Mouse (Mus musculus) intestine, postnatal 0 days (tissue): ENCODE measurements around the gene Fam57b. TPM values are rescaled to one million over a fixed set of nuclear protein-coding genes. Genes with fewer than 3 reads are reported as not detected.

Experiments
- ATAC-seq: fragments of 200-750 bp; cut with Nextera tagmentation; 2 replicates; pipeline ENCODE4 v1.8.0; 2017; ENCODE audit warnings: mild to moderate bottlenecking, moderate TSS enrichment, moderate library complexity
- H3K27ac ChIP-seq: fragments of 300-500 bp; sonication (generic); 2 replicates; pipeline ENCODE4 v1.5.1; 2014; ENCODE audit warnings: mild to moderate bottlenecking, low read depth, low read length, moderate library complexity
- H3K27me3 ChIP-seq: fragments of 300-500 bp; sonication (generic); replicated peaks from 2 replicates; pipeline ENCODE4 v1.6.1; 2014; ENCODE audit warnings: low read length, mixed read lengths; ENCODE audit not compliant: control insufficient read depth, insufficient read depth
- H3K36me3 ChIP-seq: fragments of 300-500 bp; sonication (generic); 2 replicates; pipeline ENCODE4 v1.6.1; 2014; ENCODE audit warnings: mild to moderate bottlenecking, moderate library complexity; ENCODE audit not compliant: control insufficient read depth, insufficient read depth
- H3K4me1 ChIP-seq: fragments of 300-500 bp; sonication (generic); replicated peaks from 2 replicates; pipeline ENCODE4 v1.6.1; 2014; ENCODE audit warnings: antibody characterized with exemption, low read length, mixed read lengths; ENCODE audit not compliant: control insufficient read depth, insufficient read depth
- H3K4me2 ChIP-seq: fragments of 300-500 bp; sonication (generic); replicated peaks from 2 replicates; pipeline ENCODE4 v1.6.1; 2014; ENCODE audit warnings: low read depth, mild to moderate bottlenecking, moderate library complexity
- H3K4me3 ChIP-seq: fragments of 300-500 bp; sonication (generic); 2 replicates; pipeline ENCODE4 v1.5.1; 2014; ENCODE audit warnings: low read depth, low read length
- H3K9ac ChIP-seq: fragments of 300-500 bp; sonication (generic); 2 replicates; pipeline ENCODE4 v1.6.1; 2014; ENCODE audit warnings: mild to moderate bottlenecking, low read depth, low read length
- H3K9me3 ChIP-seq: fragments of 300-500 bp; sonication (generic); 2 replicates; pipeline ENCODE4 v1.6.1; 2016; ENCODE audit warnings: mixed run types; ENCODE audit not compliant: control insufficient read depth
- CTCF ChIP-seq: sonication (generic); IDR thresholded peaks from 2 replicates; pipeline ENCODE4 v1.5.1; 2016; ENCODE audit warnings: low read depth, mild to moderate bottlenecking, control low read depth, antibody characterized with exemption, moderate library complexity
- WGBS: fragments of 180-500 bp; shearing (Covaris S2); extraction: QIAGEN DNeasy Blood & Tissue Kit; methylation state at CpG from one replicate; pipeline ENCODE4 v1.1.7; 2014; 5-methylcytosine and 5-hydroxymethylcytosine counted together
- polyA plus RNA-seq: library from polyadenylated mRNA; unstranded; fragments of >200 nt; fragmentation: Nextera tagmentation; extraction: Ambion mirVana; gene quantifications from 2 replicates; pipeline ENCODE4 v1.2.1, GENCODE M21; 2015

Fam57b gene
- polyA plus RNA-seq, 1 experiment from 2014 or later, result 1.2 TPM

- H3K4me2 ChIP-seq, result peak within 1 kb of the TSS; percentile 86
- TF ChIP-seq CTCF, result no peak
- no peak within 1 kb of the TSS for H3K27ac ChIP-seq
- H3K36me3 ChIP-seq, result peaks cover 4% of the 10 kb centered on the region; the same call in 1 of the 2 replicates
- no peaks in the 10 kb centered on the region for H3K9me3 ChIP-seq
- H3K4me1 ChIP-seq, result no peaks in the 10 kb centered on the region; the same call in 1 of the 2 replicates
- peak within 1 kb of the TSS; percentile 46 for H3K4me3 ChIP-seq
- no peak for ATAC-seq
- 0 out of 2 replicates have a peak within 1 kb of the TSS, but pooled peaks have one; percentile 12 for H3K9ac ChIP-seq
- peaks cover 19% of the 10 kb centered on the region for H3K27me3 ChIP-seq
- WGBS, result 39% methylated on average over 4 of the region's 4 CpGs
Measured at GRCm38 (mm10) chr7:126847116-126847420, 49.6 kb downstream of the Fam57b start, which contains the start of gene Doc2a. Gene Doc2a (plus strand): TSS chr7:126847416.

DNA sequence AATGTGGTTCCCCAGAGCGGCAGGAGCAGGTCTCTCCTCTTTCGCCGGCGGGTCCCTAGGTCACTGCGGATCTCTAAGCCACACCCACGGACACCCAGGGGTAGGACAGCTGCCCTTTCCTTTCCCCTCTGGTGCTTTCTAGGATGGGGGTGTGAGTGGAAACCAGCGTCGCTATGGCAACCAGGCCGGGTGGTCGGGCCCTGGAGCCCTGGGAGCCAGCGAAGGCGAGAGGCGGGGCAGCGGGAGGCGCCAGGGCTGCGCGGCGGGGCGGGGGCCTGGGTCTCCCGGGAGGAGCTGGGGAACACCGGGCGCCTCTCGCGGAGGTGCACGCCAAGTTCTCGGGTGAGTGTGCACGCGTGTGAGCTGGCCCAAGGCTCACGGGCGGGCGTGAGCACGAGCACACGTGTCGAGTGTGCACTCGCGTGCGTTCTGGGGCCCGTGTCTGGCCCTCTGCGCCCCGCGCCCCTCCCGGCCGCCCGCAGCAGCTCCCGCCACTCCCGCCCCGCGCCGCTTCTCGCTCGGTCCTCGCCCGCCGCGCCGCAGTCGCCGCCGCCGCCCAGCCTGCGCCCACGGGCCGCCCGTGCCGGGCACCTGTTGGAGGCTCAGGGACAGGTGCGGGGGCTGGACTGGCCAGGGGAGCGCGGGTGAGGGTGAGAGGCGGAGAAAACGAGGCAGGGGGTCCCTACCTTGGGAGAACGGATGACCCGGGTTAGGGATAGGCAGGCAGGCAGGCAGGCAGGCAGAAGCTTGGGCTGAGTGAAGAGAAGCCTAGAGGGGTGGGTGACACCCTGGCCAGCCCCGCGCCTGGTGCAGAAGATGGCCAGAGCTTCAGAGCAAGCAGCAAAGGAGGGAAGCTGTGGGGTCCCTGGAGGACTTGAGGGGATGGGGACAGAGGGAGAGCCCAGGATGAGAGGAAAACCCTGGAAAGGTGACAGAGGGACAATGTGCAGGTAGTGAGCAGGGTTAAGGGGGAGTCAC is 50.2 kb downstream of the Fam57b start:
- no peaks in the 10 kb centered on the region; the same call in 1 of the 2 replicates for H3K4me1 ChIP-seq
- H3K27ac ChIP-seq, result no peak overlapping the region
- H3K36me3 ChIP-seq, result peaks cover 10% of the 10 kb centered on the region; the same call in 1 of the 2 replicates
- peaks cover 19% of the 10 kb centered on the region for H3K27me3 ChIP-seq
- peak overlapping the region; percentile 86 for H3K4me2 ChIP-seq
- no peak for TF ChIP-seq CTCF
- no peaks in the 10 kb centered on the region for H3K9me3 ChIP-seq
- 0 out of 2 replicates have a peak, but pooled peaks have one; percentile 11 for ATAC-seq
- H3K4me3 ChIP-seq, result peak overlapping the region; percentile 46
- H3K9ac ChIP-seq, result 0 out of 2 replicates have a peak overlapping the region, but pooled peaks have one; percentile 12
- WGBS, result 1% methylated on average over 51 of the region's 74 CpGs

- peaks cover 19% of the 10 kb centered on the region for H3K27me3 ChIP-seq
- ATAC-seq, result 0 out of 2 replicates have a peak, but pooled peaks have one; percentile 6
- WGBS, result 30% methylated on average over 10 of the region's 10 CpGs
- no peaks in the 10 kb centered on the region; the same call in 1 of the 2 replicates for H3K4me1 ChIP-seq
- TF ChIP-seq CTCF, result no peak
- H3K4me3 ChIP-seq, result no peak overlapping the region
- H3K36me3 ChIP-seq, result peaks cover 21% of the 10 kb centered on the region; the same call in 1 of the 2 replicates
- no peak overlapping the region for H3K27ac ChIP-seq
- H3K9me3 ChIP-seq, result no peaks in the 10 kb centered on the region
- no peak overlapping the region for H3K4me2 ChIP-seq
- no peak overlapping the region for H3K9ac ChIP-seq
Measured at GRCm38 (mm10) chr7:126848794-126849193, 51.3 kb downstream of the Fam57b start.

DNA sequence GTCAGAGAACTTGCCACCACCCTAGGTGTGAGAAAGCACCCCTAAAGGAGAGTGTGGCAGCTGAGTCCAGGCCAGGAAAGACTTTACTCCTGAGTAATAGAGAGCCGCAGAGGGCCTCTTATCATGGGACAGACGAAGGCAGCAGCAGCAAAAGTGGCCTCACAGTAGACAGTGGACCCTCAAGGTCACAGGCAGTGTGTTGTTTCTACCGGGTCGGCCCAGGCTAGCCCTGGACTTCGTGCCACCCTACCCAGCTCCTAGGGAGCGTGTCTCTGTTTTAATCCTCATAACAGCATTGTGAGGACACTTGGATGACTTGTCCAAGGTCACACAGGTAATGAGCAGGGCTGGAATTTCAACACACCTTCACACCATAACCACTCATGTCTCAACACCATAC is 52.7 kb downstream of the Fam57b start:
- WGBS, result 34% methylated on average over 6 of the region's 6 CpGs
- no peak overlapping the region for H3K27ac ChIP-seq
- no peak overlapping the region for H3K4me2 ChIP-seq
- H3K4me1 ChIP-seq, result no peaks in the 10 kb centered on the region; the same call in 1 of the 2 replicates
- peaks cover 19% of the 10 kb centered on the region for H3K27me3 ChIP-seq
- H3K4me3 ChIP-seq, result no peak overlapping the region
- H3K36me3 ChIP-seq, result peaks cover 32% of the 10 kb centered on the region; the same call in 1 of the 2 replicates
- peak; percentile 76 for ATAC-seq
- no peak overlapping the region for H3K9ac ChIP-seq
- TF ChIP-seq CTCF, result no peak
- no peaks in the 10 kb centered on the region for H3K9me3 ChIP-seq

- Histone ChIP-seq H3K27me3 (peaks cover 19% of the 10 kb centered on the region), H3K9me3 (no peaks in the 10 kb centered on the region), H3K9ac (no peak overlapping the region), H3K4me2 (no peak overlapping the region), H3K4me1 (no peaks in the 10 kb centered on the region; the same call in 1 of the 2 replicates), H3K36me3 (peaks cover 42% of the 10 kb centered on the region; the same call in 1 of the 2 replicates), H3K4me3 (no peak overlapping the region), H3K27ac (no peak overlapping the region)
- no peak for ATAC-seq
- no peak for TF ChIP-seq CTCF
- 67% methylated on average over 12 of the region's 12 CpGs for WGBS
Measured at GRCm38 (mm10) chr7:126851192-126851591, 53.7 kb downstream of the Fam57b start.

GRCm38 (mm10) chr7:126853454-126853853 is 56.0 kb downstream of the Fam57b start:
- Histone ChIP-seq H3K9ac (no peak overlapping the region), H3K4me1 (no peaks in the 10 kb centered on the region), H3K4me2 (no peak overlapping the region), H3K27me3 (peaks cover 7% of the 10 kb centered on the region), H3K36me3 (peaks cover 65% of the 10 kb centered on the region; the same call in 1 of the 2 replicates), H3K9me3 (no peaks in the 10 kb centered on the region), H3K27ac (no peak overlapping the region), H3K4me3 (no peak overlapping the region)
- TF ChIP-seq CTCF, result no peak
- 81% methylated on average over 5 of the region's 5 CpGs for WGBS
- no peak for ATAC-seq
